Mouse (Mus musculus) yolk sac, embryonic 10.5 days (tissue): ENCODE results near the gene Ak5.
"Not testable (repeated sequence)": the region's sequence is repeated elsewhere in the genome, so short reads cannot be mapped to it uniquely, and the experiment has no call there.

ENCODE experiments used
- DNase-seq: peaks from one replicate; pipeline ENCODE4 v3.0.0-alpha.2; 2017; ENCODE audit warnings: low spot score

Ak5 gene

DNA sequence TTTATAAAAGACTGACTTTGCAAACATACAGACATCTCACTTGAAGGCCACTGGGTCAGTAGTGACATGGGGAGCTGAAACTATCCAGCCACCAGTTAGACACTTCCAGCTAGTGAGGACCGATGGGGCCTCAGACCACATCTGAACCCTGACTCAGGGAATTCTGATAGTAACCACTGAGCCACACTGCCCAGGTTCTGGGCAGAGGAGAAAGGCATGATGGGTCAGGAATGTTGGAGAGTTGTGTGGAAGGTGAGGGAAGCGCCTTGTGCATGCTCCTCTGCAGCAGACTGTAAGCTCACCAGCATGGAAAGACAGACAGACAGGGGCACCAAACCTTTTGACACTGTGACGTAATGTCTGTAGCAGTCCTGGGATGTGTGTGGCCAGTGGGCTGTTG lies 192.3 kb downstream of the Ak5 start:
- DNase-seq: no peak

DNA sequence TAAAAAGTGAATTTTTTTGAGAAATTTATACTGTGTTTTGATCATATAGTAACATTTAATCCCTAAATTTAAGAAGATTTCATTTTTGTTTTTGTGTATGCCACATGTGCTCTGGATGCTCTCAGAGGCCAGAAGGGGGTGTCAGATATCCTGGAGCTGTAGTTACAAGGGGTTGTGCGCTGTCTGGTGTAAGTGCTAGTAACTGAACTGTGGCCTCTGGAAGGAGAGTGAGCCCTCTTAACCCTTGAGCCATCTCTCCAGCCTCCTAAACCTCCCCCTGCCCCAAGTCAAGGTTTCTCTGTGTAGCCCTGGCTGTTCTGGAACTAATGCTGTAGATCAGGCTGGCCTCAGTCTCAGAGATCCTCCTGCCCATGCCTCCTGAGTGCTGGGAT lies 192.9 kb downstream of the Ak5 start:
- DNase-seq: no peak

GRCm38 (mm10) chr3:152474582-152475277 lies 193.4 kb downstream of the Ak5 start:
- DNase-seq: peak; percentile 46

- DNase-seq: no peak
These were observed 195.5 kb downstream of the Ak5 start for GRCm38 (mm10) chr3:152472676-152473075.

DNA sequence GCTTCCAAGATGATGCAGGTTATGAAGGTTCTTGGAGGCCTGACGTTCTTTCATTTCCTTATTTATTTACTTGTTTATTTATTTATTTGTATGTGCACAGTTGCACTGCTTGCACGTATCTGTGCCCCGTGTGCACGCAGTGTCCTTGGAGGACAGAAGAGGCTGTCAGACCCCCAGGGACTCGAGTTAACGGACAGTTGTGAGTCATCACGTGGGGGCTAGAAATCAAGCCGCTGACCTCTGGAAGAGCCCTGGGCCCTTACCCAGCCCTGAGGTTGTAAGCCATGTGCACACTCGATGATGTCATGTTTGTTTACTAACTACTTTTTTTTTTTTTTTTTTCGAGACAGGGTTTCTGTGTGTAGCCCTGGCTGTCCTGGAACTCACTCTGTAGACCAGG lies 197.8 kb downstream of the Ak5 start:
- DNase-seq: no peak

DNA sequence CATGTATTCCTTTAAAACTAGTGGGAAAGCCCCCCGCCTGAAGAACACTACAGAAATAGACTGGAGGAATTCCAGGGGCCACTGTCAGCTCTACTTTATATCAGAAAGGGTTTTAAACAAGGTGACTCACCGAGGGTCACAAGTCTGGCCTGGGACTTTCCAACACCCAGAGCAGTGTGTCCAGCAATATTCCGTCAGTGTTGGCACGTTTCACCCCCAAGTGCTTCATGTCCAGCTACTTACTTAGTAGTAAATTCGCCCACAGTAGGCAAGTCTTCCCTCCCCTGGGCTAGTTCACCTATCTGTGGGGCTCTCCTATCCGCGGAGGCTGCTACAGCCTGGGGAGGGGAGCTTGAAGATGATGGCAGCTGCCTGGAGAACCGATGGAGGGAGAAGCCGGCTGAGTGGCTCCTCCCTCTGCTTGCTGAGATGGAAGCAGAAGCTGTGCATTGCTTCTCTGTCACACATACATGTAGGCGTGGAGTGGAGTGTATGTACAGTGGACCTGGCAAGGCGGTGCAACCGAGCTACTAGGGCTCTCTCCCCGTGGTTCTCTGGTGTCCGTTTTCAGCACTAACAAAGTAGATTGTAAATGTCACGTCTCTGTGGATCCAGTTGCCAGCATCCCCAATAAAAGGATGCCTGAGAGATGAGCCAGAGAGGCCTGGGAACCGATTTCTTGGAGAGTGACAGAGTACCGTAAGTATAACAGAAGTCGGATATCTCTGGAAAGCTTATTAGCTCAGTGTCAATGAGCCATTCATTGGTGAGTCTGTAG lies 198.5 kb downstream of the Ak5 start:
- no peak for DNase-seq

- DNase-seq: no peak
These were observed 199.6 kb downstream of the Ak5 start for GRCm38 (mm10) chr3:152468569-152469041.

- no peak for DNase-seq
These were observed 200.1 kb downstream of the Ak5 start for GRCm38 (mm10) chr3:152468032-152468431.

DNA sequence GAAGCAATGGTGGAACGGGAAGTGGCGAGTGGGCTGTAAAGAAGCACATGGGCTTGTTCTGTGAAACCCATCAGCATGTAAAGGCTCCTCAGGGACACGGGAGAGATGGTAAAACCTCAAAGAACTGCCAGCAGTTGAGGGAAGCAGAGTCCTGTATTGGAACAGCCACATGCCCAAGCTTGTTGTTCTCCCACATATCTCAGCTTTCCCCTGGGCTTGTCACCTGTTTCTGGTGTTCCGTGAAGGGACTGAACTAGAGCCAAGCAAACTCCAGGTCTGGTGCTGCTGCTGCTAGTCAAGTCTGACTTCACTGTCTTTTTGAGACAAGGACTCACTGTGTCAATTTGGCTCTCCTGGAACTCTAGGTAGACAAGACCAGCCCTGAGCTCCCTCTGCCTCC lies 200.8 kb downstream of the Ak5 start:
- DNase-seq: no peak

DNA sequence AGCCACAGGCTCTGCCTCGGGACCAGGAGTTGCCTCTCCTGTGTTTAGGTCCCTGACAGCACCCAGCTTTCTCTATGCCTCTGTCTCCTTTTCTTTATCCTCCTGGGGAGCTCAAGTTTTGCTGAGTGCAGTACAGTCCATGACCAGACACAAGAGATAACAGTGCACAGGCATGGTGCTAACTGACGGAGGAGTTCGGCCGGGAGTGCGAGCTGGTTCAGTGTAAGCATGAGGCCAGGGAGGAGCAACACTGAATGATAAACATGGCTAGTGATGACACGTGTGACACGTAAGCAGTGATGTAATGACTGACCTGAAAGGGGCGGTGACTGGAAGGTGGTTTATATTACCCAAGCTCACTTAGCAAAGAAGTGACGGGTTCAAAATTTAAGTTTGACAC lies 201.3 kb downstream of the Ak5 start:
- DNase-seq: no peak

DNA sequence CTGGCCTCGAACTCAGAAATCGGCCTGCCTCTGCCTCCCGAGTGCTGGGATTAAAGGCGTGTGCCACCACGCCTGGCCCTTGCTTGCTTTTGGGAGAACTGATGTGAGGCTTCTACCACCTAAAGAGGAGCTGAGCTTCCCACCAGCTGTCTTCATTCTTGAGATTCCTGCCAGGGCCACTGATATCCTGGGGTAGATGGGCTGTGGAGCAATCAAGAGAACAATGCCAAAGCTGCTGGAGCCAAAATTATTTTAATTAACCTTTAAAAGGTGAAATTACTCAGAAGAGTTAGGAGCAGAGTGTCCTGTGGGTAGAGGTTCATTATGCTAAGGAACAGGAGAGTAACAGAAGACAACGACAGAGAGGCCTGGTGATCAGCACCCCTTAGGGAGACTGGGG lies 202.8 kb downstream of the Ak5 start:
- no peak for DNase-seq

DNA sequence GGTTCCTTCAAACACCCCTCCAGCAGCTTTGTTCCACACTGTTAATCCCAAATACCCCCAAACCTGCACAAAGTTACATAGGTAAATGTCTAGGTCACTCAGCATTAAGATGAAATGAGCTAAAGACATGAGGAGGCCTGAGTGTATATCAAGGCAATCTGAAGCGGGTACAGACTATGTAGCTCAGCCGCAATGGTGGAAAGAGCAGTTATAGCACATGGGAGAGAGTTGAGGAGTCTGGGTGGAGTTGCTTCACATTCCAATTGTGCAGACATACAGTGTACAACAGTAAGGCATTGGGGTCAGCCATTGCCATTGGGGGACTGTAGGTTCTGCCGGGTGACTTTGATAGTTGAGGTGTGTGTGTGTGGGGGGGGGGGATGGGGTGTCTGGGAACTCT lies 203.7 kb downstream of the Ak5 start:
- no peak for DNase-seq

DNA sequence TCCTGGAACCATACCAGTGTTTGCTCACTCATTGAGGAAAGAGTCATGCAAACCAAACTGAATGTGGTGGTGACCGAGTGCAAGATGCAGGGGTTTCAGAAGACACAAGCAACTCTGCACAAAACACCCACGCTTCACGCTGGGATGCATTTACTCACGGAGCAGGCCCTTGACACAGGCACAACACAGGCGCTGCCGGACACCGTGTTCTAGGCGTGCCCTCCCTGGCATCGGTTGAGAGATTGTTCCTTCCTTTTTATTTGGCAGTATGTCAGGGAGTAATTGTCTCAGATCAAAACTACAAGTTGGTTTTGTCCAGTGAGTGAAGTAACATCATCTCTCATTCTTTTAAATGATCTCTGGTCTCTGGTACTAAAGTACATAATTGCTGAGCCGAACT lies 205.3 kb downstream of the Ak5 start:
- no peak for DNase-seq

- DNase-seq: no peak
These were observed 206.1 kb downstream of the Ak5 start for GRCm38 (mm10) chr3:152462038-152462547.

DNA sequence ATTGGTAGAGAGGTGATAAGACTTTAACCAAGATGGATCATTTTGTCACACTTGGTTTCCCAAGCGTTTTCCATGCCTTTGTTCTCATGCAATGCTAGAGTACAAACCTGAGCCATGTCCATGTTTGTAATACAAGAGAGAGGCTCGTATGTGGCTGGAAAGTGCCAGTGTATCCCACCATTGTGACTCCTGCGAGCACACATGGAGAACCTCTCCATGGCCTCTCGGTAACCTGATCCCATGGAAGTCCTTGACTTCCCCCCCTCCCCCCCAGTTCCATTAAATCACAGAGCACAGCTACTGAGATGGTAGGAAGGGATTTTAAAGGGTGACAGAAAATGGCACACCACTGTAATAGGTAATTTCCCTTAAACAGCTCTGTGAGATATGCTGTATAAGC lies 207.4 kb downstream of the Ak5 start:
- DNase-seq: no peak

- not testable (repeated sequence) for DNase-seq
These were observed 209.3 kb downstream of the Ak5 start for GRCm38 (mm10) chr3:152458875-152459274.

DNA sequence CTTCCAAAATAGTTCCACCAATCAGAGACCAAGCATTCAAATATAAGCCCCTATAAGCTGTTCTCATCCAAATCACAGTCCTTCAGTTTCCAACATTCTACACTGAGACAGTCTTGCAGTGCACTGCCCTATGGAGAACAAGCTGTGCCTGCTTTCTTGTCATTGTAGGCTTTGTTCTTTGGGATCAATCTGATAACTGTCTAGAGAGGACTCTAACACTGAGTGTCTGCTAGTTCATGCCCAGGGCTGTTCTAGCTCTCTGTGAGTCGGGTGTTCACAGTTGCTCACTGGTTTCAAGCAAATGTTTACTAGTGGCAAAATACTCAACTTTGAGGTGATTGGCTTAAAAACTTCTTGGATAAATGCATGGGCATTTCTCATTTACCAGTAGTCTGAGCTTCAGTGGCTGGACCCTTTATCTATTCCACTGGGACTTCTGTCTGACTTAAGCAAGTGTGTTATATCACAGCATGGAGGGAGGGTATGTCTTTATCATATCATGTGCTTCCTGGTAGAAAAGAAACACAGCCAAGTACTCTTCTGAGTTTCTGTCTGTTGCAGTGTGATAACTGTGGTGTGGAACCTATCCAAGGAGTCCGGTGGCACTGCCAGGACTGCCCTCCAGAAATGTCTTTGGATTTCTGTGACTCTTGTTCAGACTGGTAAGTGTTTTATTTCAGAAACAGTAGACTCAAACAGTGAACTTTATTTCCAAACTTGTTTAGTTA lies 210.7 kb downstream of the Ak5 start:
- DNase-seq: no peak

DNA sequence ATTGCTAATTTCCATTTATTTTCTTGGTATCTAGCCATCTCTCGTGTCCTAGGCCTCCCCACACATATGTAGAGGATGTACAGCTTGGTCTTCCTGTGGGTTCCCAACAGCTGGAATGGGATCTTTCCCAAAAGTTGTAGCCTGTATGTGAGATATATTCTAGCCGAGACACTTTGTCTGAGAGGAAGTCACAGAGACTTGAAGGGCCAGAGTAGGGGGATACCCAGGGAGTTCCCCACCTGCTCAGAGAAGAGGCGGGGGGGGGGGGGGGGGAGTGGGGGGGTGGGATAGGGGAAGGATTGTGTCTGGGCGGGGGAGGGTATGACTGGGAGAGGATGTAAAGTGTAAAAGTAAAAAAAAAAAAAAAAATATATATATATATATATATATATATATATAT lies 215.0 kb downstream of the Ak5 start:
- no peak for DNase-seq

DNA sequence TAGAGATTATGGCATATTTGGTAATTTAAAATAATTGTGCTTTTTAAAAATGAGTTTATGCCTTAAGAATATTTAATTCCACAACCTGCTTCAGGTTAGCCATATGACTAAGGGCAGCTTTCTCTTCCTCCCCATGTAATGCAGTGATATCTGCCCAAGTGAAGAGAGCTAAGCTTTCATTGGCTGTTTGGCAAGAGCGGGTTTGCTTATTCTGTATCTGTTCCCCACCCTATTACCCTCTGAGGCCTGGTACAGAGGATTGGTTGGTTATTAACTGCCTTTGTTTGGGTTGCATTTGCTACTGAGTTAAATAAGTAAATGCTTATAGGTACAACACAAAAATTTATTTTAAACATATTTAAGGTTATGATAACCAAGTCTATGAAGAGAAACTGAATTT lies 221.2 kb downstream of the Ak5 start:
- no peak for DNase-seq

DNA sequence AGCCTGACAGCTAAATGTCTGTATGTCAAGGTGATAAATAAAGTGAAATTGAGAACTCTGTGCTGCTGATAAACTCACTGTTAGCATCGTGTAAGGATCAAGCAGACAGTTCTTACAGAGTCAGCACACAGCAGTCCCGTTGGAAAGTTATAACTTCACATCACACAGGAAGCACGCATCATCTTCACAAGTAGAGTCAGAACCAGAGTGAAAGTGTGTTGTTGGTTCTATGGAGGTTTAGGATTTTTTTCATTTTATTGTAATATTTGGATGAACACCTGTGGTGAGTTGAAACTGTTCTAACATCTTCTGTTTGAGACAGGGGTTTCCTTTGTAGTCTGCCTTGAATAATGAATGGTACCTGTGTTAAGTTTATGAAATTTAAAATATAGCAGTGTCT lies 224.0 kb downstream of the Ak5 start:
- DNase-seq: no peak

DNA sequence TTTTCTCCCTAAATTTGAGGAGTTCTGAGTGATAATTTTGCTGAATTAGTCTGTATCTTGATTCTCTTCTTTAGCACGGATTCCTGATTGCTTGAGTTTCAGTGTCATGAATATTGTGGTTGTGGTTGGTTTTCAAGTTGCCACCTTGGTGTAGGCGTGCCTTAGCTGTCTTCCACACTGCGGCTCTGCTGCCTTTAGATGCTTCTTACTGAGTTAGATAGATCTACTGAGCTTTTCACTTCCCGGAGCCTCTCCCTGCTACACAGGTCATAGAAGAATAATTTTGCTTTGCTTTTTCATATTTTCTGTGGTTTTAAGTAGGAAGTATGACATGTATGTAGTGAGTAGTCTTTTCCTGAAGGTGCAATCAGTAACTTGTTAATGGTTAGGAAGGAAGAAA lies 225.4 kb downstream of the Ak5 start:
- no peak for DNase-seq

GRCm38 (mm10) chr3:152438068-152438467 lies 230.1 kb downstream of the Ak5 start:
- DNase-seq: no peak

- DNase-seq: no peak
These were observed 232.6 kb downstream of the Ak5 start for GRCm38 (mm10) chr3:152435590-152435989.
